Comparison of ENCODE assay signal across 19 mouse cellular contexts in genomic region chr7:102042314-102042713, GRCm38 (mm10). TPM values are rescaled to one million over a fixed set of nuclear protein-coding genes. Genes with fewer than 3 reads are reported as not detected.
DNase-seq lines count a peak whose midpoint lies in the region.
"Had no signal": no experiment of that assay in that cellular context is flagged by ENCODE, and none has a peak within 500 bp of the region (broad histone marks: within the 10 kb centered on the region; RNA-seq: fewer than 3 reads in every experiment).

No protein-coding gene starts in this region.

- peak; percentile 41 for DNase-seq in kidney, postnatal 14 days
- DNase-seq in kidney, postnatal 4 days = no peak
- DNase-seq in lung, postnatal 36 days = peak; percentile 56
- no peak for DNase-seq in lung, postnatal 10 days
- peak; percentile 78 for DNase-seq in fat pad, adult 2 months (ENCODE audit: extremely low read depth, low read depth, low spot score)
- no peak for DNase-seq in left cerebral cortex, postnatal 14 days (ENCODE audit: low spot score in 2 of 2)
- DNase-seq: adrenal gland, adult 2 months; B cell, adult 2 months; cerebellum, adult 11 months; cerebellum, adult 9-10 months; cerebellum, postnatal 36 days; gastrocnemius, postnatal 25 days; heart, adult 2 months; layer of hippocampus, postnatal 36 days; right cerebral cortex, postnatal 4 days; thymus, adult 2 months; thymus, postnatal 36 days had no signal

- intact Hi-C loops in left cerebral cortex, postnatal 14 days (cut with DNase I) = no loop called here

RNA-seq across cellular contexts. Expression of gene Rnf121, which starts 23.0 kb away (rescaled TPM):
- total RNA-seq in left cerebral cortex, postnatal 14 days (2021) = 10 to 100 TPM; 38.4 to 49.9 TPM

RNA-seq across cellular contexts. Expression of gene Xndc1, which starts 23.0 kb away (rescaled TPM):
- total RNA-seq in left cerebral cortex, postnatal 14 days (2021) = 10 to 100 TPM; 20.4 to 22.5 TPM

RNA-seq across cellular contexts. Expression of gene Xntrpc, which starts 23.2 kb away (rescaled TPM):
- 1 to 10 TPM; 1.4 to 1.8 TPM for total RNA-seq in left cerebral cortex, postnatal 14 days (2021)

RNA-seq across cellular contexts. Expression of gene Il18bp, which starts 23.8 kb away (rescaled TPM):
- total RNA-seq in left cerebral cortex, postnatal 14 days (2021) = 1 to 10 TPM; 7.7 to 8.0 TPM

RNA-seq across cellular contexts. Expression of gene Trpc2, which starts 40.6 kb away (rescaled TPM):
- total RNA-seq in left cerebral cortex, postnatal 14 days (2021) = under 1 TPM; 0.74 to 0.77 TPM
- total RNA-seq: hematopoietic stem cell, adult 5-6 weeks; midbrain, postnatal 0 days had no signal

Comparison
In these comparisons a context has a peak if more than half of its experiments do, and no peak if none do; other contexts are left out.
1. DNase-seq: peak in kidney, postnatal 14 days (single experiment), lung, postnatal 36 days (single experiment) and fat pad, adult 2 months (single experiment); none in kidney, postnatal 4 days (0 of 2), lung, postnatal 10 days (single experiment) and left cerebral cortex, postnatal 14 days (0 of 2).